Mouse (Mus musculus) layer of hippocampus, postnatal 10 days (tissue): ENCODE measurements around the gene Akap7. TPM values are rescaled to one million over a fixed set of nuclear protein-coding genes. Genes with fewer than 3 reads are reported as not detected.
"Not testable (repeated sequence)": the region's sequence is repeated elsewhere in the genome, so short reads cannot be mapped to it uniquely, and the experiment has no call there.

ENCODE experiments used
- DNase-seq, 2 experiments: peaks; one replicate each; pipeline ENCODE4 v3.0.0; 2021; ENCODE audit warnings: low spot score in 2 of 2
- total RNA-seq, 2 experiments: library from RNA; stranded (reverse); gene quantifications; 2 replicates each; pipeline ENCODE4 v1.2.3; 2021

The Akap7 gene
- total RNA-seq, 2 experiments from 2014 or later: 70.6 to 73.8 TPM

DNA sequence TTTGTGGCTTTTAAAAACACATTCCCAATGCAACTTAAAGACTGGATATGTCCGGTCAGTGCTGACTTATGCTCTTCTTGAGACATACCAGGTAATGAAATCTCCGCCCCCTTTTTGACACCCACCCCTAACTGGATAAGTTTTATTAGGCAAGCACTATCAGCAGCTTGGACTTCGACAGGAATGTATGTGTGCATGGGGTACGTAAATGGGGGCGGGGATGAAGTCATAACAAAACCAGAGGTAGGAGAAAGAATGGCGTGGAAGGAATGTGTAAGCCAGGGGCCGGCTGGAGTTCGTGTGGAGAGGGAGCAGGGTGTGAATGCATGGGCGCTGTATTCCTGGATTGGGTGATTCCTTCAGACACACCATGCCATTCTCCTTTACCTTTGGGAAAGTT is 109.6 kb downstream of the Akap7 start:
- DNase-seq: no peak

DNA sequence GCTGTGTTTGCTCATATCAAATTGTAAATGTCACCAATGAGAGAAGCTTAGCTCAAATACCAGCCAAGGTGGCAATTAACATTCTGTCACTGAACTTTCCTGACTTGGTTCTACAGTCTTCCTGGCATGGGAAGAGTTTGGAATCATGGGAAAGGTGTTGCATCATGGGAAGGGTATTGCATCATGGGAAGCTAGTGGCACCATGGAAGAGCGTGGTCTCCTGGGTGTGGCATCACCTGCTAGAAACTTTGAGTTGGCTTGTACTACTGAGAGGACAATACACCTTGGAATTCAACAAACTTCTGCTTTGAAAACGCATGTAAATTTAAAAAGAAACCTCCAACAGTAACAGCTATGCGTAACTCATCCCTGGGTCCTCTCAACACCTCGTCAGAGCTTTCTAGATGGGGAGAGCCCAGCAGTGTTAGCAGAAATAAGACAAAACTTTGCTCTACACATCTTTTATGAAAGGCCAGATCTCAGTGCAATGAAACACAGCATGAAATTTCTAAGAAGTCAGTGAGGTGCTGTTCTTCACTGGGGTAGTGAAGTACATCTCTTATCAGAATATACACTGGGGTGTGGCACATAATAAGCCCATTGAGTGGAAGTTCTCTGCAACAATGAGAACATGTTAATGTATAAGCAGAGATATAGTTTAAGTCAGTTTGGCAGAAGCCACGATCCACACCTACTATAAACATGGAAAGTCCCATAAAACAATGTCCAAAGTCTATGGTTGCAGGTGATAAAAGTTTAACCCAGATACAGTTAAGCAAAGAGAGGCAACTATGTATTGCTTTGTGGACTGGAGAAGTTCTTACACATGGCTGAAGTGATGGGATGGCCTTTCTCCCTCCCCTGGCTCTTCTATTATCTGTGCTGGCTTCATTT is 115.2 kb downstream of the Akap7 start:
- DNase-seq: no peak

GRCm38 (mm10) chr10:25191166-25191565 is 116.5 kb downstream of the Akap7 start:
- no peak for DNase-seq

GRCm38 (mm10) chr10:25186240-25186639 is 121.4 kb downstream of the Akap7 start:
- DNase-seq: not testable (repeated sequence)

GRCm38 (mm10) chr10:25185691-25186090 is 122.0 kb downstream of the Akap7 start:
- DNase-seq: no peak

GRCm38 (mm10) chr10:25184819-25185603 is 122.7 kb downstream of the Akap7 start:
- no peak for DNase-seq

DNA sequence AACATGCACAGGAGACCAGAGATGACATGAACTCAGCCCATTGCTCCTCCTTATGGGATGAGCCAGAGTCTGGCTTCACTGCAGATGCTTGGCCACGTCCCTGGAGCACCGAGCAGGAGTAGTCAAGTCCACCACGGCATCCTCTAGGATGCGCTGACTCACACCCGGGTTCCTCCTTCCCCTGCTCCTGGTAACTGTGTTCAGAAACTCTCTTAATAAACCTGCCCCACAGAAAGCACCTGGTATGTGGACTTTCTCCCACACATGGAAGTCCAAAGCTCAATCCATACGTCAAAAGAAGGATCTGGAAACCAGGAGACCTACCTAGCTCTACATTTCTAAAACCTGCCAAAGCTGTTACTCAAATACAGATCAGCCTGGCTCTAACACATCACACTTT is 124.4 kb downstream of the Akap7 start:
- DNase-seq: no peak

GRCm38 (mm10) chr10:25179030-25179429 is 128.6 kb downstream of the Akap7 start:
- DNase-seq: no peak

DNA sequence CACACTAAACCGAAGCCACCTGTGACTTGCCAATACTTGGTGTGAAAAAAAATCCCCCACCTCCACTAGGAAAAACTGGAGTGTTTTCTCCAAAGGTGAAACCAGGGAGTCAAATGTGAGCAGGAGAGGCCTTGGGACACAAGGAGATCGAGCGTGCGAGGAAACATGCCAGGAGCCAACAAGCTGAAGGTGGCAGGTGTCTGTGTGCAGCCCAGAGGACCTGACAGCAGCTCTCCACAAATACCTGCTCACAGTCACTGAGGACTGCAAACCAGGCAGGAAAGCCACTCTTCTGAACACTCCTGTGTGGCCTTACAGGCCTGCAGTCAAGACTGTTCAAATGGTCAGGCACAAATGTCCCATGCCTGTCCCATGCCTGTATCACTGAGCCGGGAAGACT is 130.4 kb downstream of the Akap7 start:
- DNase-seq: no peak

DNA sequence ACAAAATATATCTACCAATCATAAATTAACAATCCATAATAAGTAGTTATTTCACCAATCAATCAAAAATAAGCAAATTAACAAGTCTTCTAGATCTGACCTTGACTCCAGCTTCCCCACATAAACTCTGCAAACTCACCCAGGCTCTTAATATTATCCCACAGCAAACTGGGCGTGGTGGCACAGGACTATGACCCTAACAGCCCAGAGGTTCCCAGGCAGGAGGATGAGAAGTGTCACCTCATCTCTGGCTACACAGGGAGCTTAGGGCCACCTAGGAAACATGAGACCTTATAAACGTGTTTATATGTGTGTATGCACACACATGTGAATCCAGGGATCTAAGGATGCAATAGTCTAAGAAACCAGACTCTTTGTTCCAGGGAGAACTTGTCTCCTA is 132.8 kb downstream of the Akap7 start:
- no peak for DNase-seq

DNA sequence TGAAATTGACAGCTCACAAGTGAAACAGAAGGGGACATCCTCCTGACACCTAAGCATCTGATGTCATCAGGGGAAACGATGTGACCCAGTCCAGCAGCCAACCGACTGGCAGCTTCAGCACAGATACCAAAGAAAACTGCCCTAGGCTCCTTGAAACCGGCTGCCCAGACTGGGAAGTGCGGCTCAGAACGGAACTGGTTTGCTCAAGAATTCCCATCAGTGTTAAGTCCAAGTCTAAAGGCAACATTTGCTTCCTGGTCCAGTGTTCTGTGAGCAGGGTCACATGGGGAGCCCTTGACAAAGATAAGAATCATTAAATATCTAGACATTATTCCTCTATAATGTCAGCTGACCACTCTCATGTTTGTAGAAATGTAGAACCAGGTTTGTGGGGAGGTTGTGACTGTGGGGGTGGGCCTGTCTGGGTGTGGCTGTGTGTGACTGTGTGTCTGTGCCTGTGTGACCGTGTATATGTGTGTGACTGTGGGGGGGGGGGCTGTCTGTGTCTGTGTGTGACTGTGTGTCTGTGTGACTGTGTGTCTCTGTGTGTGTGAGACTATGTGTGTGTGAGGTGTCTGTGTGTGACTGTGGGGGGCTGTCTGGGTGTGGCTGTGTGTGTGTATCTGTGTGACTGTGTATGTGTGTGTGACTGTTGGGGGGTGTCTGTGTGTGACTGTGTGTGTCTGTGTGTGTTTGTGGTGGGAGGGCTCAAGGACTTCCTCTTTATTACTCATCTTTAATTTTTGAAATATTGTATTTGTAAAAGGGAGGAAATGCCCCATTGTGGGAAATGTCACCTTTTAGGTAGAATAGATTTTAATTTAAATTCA is 140.1 kb downstream of the Akap7 start:
- DNase-seq: no peak

DNA sequence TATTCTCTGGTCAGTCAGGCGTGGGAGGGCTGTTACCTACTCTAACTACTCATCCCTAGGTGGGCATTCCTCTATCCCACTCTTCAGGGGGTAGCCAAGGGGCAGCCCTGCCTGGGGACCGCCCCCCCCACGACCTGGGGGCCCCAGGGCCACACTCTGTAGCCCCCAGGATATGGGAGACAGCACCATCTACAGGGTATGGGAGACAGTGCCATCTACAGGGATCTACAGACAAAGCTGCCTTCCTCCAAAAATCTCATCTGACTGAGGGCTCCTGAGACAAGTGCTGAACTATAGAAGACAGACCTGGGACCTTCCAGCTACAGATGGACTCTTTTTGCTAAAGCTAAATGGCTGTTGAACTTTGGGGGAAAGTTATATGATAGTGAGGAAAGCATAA is 144.2 kb downstream of the Akap7 start:
- not testable (repeated sequence) for DNase-seq

- DNase-seq: no peak
Measured at GRCm38 (mm10) chr10:25161701-25162100, 146.0 kb downstream of the Akap7 start.

- DNase-seq: no peak
Measured at GRCm38 (mm10) chr10:25158651-25159050, 149.0 kb downstream of the Akap7 start.

- no peak for DNase-seq
Measured at GRCm38 (mm10) chr10:25157339-25157738, 150.3 kb downstream of the Akap7 start.

- DNase-seq: no peak
Measured at GRCm38 (mm10) chr10:25154225-25154624, 153.4 kb downstream of the Akap7 start.

DNA sequence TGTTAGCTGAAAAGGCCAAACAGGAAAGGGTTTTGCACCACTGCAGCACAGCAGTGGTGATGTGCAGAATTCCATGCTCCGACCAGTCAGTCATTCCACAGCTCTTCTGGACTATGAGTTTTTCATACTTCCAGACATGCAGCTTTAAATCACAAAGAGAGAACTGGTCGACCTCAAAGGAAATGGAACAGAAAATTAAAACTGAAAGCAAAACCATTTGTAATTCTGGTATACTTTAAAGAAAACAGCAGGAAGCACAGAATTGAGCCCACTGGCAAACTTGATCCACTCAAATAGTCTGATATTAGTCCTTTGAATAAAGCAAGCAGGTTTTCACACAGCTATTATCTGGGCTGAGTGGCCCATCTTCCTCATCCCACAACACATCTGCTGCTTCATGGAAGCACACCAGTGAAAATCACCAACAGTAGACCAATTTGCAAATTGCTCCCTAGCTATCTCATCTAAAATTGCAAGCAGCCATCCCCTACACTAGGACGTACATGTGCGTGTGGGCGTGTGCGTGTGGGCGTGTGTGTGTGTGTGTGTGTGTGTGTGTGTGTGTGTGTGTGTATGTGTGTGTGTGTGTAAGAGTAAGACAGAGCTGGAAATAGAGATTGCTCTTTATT is 156.4 kb downstream of the Akap7 start:
- no peak for DNase-seq

DNA sequence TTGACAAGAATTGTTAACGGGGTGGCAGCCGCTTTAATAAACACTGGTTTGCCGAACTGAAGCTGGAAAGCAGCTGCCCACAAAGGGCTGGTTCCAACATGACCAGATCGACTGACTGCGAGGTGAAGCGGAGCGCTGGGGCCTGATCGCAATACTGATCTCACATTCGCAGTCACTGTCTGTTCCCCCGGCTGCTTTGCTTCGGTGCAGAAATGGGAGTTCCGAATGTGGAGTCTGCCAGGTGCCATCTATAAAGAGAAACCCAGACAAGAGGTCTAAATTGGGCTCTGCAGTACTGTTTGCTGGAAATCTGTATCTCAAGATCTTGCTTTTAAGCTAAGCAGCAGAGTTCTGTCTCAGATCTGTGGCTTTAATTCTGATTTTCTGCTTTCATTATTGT is 161.8 kb downstream of the Akap7 start:
- DNase-seq: peak; percentile 58 to 65

- DNase-seq: peak; percentile 21 to 33
Measured at GRCm38 (mm10) chr10:25144787-25145761, 162.6 kb downstream of the Akap7 start.

- DNase-seq: no peak
Measured at GRCm38 (mm10) chr10:25141781-25142180, 165.9 kb downstream of the Akap7 start.
